Mouse (Mus musculus) embryonic fibroblast, embryonic 13.5 days (primary cell): ENCODE data around the gene Odf2l. TPM values are rescaled to one million over a fixed set of nuclear protein-coding genes. Genes with fewer than 3 reads are reported as not detected.

Source experiments
- H3K27ac ChIP-seq: 2 replicates; pipeline ENCODE4 v1.5.1; 2012; ENCODE audit warnings: low read length, control low read depth, inconsistent platforms; ENCODE audit not compliant: insufficient read depth
- H3K4me1 ChIP-seq: 2 replicates; pipeline ENCODE4 v1.6.1; 2011; ENCODE audit warnings: low read length; ENCODE audit not compliant: control insufficient read depth, insufficient read depth
- H3K4me3 ChIP-seq: 2 replicates; pipeline ENCODE4 v1.5.1; 2011; ENCODE audit warnings: mild to moderate bottlenecking, control low read depth, low read length; ENCODE audit not compliant: insufficient read depth
- CTCF ChIP-seq: IDR thresholded peaks from 2 replicates; pipeline ENCODE4 v1.5.1; 2011; ENCODE audit warnings: mild to moderate bottlenecking, control low read depth, low read length, moderate library complexity, borderline replicate concordance; ENCODE audit not compliant: insufficient read depth
- POLR2A ChIP-seq: IDR thresholded peaks from 2 replicates; pipeline ENCODE4 v1.6.1; 2011; ENCODE audit warnings: low read depth, mild to moderate bottlenecking, control low read depth, low read length, moderate library complexity
- polyA plus RNA-seq: library from polyadenylated mRNA; stranded (reverse); fragments of >200 nt; gene quantifications from 2 replicates; pipeline ENCODE4 v1.2.4, GENCODE M21; 2011; ENCODE audit warnings: low read depth; ENCODE audit not compliant: missing spikeins, insufficient read length

Gene Odf2l
- polyA plus RNA-seq, 1 experiment = 40.7 TPM

DNA sequence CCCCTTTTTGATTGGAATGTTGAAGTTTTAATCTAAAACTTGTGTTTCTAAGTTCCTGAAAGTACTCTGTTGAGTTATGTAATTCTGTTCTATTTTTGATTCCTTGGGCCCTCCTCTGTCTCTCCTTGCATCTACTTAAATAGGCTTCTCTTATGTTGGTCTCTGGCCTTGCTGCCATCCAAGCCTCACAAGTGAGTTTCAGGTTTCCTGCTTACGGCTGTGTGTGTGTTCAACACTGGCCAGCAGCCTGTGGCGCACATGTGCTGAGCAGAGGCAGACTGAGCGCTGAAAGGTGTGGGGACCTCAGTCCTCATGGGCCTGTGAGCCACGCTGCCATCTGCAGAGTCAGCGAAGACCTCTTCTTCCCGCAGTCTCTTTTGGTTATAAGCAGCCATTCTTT lies 38.5 kb downstream of the Odf2l start:
- TF ChIP-seq CTCF (no peak), POLR2A (no peak)
- Histone ChIP-seq H3K27ac (no peak overlapping the region), H3K4me1 (no peaks in the 10 kb centered on the region)

DNA sequence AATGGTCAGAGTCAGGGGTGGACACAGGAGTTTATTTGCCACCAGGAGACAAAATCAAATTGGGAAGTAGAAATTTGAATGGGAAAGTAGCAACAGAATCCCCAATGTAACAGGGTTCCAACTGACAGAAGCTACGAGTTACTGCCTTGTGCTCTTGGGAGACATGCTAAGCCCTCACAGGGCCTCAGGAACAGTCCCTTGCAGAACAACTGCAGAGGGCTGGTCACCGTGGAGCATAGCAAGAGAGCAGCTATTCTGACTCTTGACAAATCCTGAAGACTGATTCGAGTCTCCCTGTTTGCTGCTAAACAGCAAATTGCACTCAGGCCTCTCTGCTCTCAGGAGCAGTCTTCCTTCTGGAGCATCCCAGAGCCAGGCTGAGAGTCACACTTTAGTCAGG lies 40.1 kb downstream of the Odf2l start:
- TF ChIP-seq POLR2A (no peak), CTCF (no peak)
- Histone ChIP-seq H3K4me3 (no peak overlapping the region), H3K27ac (no peak overlapping the region), H3K4me1 (no peaks in the 10 kb centered on the region)

More for the DNA sequence above, 38.5 kb downstream of the Odf2l start:
- H3K4me3 ChIP-seq = no peak overlapping the region

DNA sequence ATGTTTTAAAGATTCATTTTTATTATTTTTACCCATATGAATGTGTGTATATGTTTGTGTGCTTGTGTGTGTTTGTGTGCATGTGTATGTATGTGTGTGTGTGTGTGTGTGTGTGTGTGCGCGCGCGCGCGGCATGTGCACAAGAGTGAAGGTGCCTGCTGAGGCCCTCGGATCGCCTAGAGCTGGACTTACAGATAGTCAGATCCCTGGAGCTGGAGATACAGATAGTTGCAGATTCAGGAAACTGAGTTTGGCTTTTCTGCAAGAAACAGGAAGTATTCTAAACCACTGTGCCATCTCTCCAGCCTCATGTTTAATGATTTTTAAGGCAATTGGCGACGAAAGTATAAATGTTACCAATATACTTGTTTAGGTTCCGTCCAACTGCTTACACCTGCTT lies 48.4 kb downstream of the Odf2l start:
- Histone ChIP-seq H3K4me3 (no peak overlapping the region), H3K27ac (no peak overlapping the region), H3K4me1 (no peaks in the 10 kb centered on the region)
- TF ChIP-seq CTCF = no peak
- no peak for TF ChIP-seq POLR2A

DNA sequence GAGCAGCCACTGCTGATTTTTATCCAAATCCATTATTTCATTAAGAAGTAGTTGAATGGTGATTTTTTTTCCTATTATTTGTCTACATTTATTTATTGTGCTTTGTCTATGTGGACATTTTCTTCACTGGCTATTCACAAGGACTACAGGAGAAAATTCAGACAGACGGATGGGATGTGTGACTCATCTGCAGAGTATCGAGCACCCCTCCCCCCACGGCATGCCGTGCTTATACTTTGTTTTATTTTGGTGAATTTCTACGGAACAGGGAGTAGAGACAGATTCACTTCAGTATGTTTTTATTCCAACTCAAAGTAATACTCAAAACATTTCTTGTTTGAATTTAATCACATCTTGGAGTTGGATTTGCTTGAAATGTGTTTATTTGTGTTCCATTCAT lies 49.4 kb downstream of the Odf2l start:
- Histone ChIP-seq H3K27ac (no peak overlapping the region), H3K4me1 (no peaks in the 10 kb centered on the region), H3K4me3 (no peak overlapping the region)
- no peak for TF ChIP-seq CTCF
- TF ChIP-seq POLR2A = no peak

DNA sequence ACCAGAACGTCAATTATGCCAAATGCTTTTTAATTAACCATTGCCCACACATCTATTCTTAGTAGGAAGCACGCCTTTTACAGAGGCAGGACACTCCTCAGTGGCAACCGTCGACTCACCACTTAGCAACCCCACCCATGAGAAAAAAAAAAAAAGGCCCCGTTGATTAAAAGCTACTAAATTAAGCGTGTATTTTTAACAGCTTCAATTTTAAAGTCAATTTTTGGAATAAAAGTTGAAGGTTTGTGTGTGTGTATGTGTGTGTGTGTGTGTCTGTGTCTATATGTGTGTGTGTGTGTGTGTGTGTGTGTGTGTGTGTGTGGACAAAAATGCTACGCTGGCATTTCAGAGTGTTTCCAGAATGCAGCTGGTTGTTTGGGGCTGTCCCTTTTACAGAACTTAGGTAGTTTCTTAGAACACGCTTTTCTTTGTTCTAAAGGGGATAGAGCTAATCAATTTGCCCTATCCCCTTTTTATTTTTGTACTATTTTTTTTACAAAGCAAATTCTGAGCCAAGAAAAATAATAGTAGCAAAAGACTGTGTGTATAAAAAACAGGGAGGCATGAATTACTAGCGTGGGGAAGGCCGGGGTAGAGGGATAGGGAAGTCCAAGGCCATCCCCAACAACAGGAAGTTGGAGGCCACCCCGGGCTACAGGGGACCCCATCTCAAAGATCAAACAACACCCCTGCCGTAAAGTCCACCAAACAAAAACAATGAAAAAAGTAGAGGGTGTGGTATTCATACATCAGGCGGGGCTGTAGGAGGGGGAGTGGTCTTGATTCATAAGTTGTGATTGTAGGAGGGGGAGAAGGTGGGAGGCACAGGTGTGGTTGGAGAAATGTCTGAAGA lies 50.7 kb downstream of the Odf2l start:
- no peak overlapping the region for H3K4me3 ChIP-seq
- no peak for TF ChIP-seq CTCF
- no peak for TF ChIP-seq POLR2A
- H3K27ac ChIP-seq = no peak overlapping the region
- no peaks in the 10 kb centered on the region for H3K4me1 ChIP-seq

DNA sequence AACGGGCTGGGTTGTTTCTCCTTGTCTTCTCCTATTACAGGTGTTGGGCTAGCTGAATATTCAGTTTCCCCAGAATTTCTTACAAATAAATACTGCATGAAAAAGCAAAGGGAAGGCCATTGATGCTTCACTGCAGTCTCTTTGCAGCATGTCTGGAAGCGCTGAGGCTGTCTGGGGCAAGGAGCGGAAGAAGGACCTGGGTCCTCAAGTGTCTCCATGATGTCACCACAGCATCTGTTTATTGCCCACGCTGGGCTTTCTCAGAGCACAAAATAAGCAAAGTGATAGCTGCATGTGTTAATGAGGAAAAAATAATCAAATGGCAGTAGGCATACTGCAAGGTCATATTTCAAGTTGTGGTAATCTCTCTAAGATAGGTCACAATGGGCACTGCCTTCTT lies 51.6 kb downstream of the Odf2l start:
- Histone ChIP-seq H3K4me1 (no peaks in the 10 kb centered on the region), H3K4me3 (no peak overlapping the region), H3K27ac (no peak overlapping the region)
- no peak for TF ChIP-seq CTCF
- no peak for TF ChIP-seq POLR2A

DNA sequence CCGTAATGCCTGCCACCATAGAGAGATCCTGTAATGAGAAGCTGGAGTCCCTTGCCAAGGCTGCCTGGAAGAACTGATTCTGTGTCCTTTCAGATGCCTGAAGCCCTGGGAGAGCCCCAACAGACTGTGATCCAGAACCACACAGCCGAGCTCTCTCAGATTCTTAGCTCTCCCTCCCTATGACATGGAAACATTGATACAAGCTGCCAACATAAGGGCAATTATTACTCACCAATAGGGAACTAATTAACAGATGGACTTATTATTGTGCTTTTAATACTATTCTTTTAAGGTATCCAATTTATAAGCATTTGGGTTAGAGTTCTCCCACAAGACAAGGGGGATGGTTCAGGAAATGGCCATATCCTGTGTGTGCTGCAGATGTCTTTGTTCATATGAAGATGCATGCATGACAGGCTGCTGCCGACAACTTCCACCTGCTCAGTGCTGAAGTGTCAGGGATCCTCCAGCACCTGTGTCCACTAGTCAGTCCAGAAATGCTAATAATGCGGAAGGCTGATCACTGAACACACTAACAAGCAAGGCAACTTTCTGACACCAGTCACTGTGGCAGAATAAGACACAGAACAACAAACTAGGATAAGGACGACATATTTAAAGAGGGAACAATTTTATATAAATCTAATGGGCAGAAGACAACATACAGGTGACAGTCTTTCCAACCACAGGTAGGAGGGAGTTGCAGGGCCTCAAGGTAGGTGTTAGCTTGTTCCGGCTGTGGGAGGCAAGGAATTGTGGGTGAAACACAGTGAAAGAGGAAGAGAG lies 52.4 kb downstream of the Odf2l start:
- no peak overlapping the region for H3K4me3 ChIP-seq
- H3K27ac ChIP-seq = no peak overlapping the region
- no peak for TF ChIP-seq POLR2A
- TF ChIP-seq CTCF = no peak
- no peaks in the 10 kb centered on the region for H3K4me1 ChIP-seq

DNA sequence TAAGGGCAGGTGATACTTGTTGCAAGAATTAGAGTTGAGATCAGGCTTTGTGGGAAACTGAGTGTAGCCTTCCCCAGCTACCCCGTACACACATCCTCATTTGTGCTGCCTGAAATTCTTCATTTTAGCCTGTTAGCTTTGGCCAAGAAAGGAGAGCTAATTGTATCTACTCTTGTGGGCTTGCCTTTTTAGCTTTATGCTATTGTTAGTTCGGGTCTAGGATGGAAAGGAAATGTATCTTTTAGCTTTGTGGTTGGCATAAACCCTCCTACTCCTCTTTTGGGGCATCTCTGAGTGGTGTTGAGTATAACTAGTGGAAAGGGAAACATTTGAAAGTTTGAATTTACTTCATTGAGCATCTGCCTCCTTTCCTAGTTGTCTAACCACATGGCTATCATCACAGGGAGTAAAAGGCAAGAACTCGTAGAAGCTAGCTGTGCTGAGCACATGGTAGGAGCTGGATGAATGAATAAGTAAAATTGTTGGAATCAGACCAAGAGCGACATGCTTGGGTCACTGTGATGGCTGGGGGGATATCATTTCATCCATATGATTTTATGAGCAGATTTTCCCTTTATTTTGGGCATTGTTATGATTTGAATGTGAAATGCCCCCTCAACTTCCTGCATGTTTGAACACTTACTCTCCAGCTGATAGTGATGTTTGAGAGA lies 53.1 kb downstream of the Odf2l start:
- TF ChIP-seq POLR2A (no peak), CTCF (no peak)
- H3K27ac ChIP-seq = no peak overlapping the region
- H3K4me3 ChIP-seq = no peak overlapping the region
- no peaks in the 10 kb centered on the region for H3K4me1 ChIP-seq

DNA sequence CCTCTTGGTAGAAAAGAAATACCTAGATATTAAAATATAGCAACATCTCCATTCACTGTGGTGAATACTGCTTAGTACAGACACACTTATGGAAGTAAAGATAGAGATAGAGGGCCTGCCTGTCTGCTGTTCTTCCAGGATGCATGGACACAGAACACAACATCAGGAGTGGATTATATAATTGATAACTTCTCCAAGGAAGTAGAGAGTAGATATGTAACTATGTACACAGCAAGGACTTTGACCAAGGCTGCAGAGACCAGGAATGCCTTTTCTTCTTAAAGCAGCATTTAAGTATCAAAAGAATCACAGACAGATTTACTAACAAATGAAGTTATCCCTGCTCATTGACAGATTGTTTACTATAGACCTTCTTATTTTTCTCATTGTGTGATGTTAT lies 66.3 kb downstream of the Odf2l start:
- Histone ChIP-seq H3K4me1 (no peaks in the 10 kb centered on the region), H3K4me3 (no peak overlapping the region), H3K27ac (no peak overlapping the region)
- no peak for TF ChIP-seq CTCF
